Mouse (Mus musculus) C2C12 (cell line): ENCODE measurements at regions not wholly inside any gene's neighbourhood (a gene's known extent, or its start where the extent isn't known, plus 50 kb on each side); places are given as distances from the start of the nearest gene placed in this dataset.

Source experiments
- H3K27me3 ChIP-seq: one replicate; pipeline ENCODE4 v1.6.1; 2011; ENCODE audit not compliant: control insufficient read depth, insufficient read depth, insufficient read length
- H3K36me3 ChIP-seq: one replicate; pipeline ENCODE4 v1.6.1; 2011; ENCODE audit not compliant: control insufficient read depth, insufficient read depth
- H3K4me3 ChIP-seq: one replicate; pipeline ENCODE4 v1.5.1; 2011; ENCODE audit warnings: mild to moderate bottlenecking, control low read depth; ENCODE audit not compliant: poor library complexity, insufficient read depth, severe bottlenecking
- H3K79me2 ChIP-seq: one replicate; pipeline ENCODE4 v1.6.1; 2011; ENCODE audit not compliant: control insufficient read depth, insufficient read depth
- H3K79me3 ChIP-seq: one replicate; pipeline ENCODE4 v1.6.1; 2011; ENCODE audit warnings: low read depth, control low read depth
- H3ac ChIP-seq: one replicate; pipeline ENCODE3; 2011; ENCODE audit warnings: low read depth; ENCODE audit not compliant: control insufficient read depth, insufficient read length
- CEBPB ChIP-seq: IDR thresholded peaks from one replicate; pipeline ENCODE4 v1.6.1; 2011; ENCODE audit warnings: low read depth, mild to moderate bottlenecking, control low read depth, moderate library complexity
- CTCF ChIP-seq: IDR thresholded peaks from one replicate; pipeline ENCODE4 v1.5.1; 2011; ENCODE audit not compliant: control insufficient read depth, insufficient read depth, insufficient read length
- FOSL1 ChIP-seq: IDR thresholded peaks from one replicate; pipeline ENCODE4 v1.8.0; 2011; ENCODE audit warnings: mild to moderate bottlenecking, low read length; ENCODE audit not compliant: poor library complexity, insufficient read depth, severe bottlenecking
- MAX ChIP-seq: IDR thresholded peaks from one replicate; pipeline ENCODE4 v1.6.1; 2011; ENCODE audit warnings: mild to moderate bottlenecking, control low read depth
- MYOD1 ChIP-seq: IDR thresholded peaks from one replicate; pipeline ENCODE4 v1.6.1; 2011; ENCODE audit warnings: low read depth; ENCODE audit not compliant: control insufficient read depth, insufficient read length
- MYOG ChIP-seq: IDR thresholded peaks from one replicate; pipeline ENCODE4 v1.6.1; 2011; ENCODE audit not compliant: control insufficient read depth, insufficient read length; ENCODE audit errors: extremely low read depth
- USF1 ChIP-seq: IDR thresholded peaks from one replicate; pipeline ENCODE4 v1.6.1; 2011; ENCODE audit warnings: low read depth, mild to moderate bottlenecking, control low read depth, moderate library complexity

- Histone ChIP-seq H3K79me2 (no peaks in the 10 kb centered on the region), H3K4me3 (no peak overlapping the region), H3K36me3 (no peaks in the 10 kb centered on the region), H3K27me3 (no peaks in the 10 kb centered on the region), H3ac (no peak overlapping the region), H3K79me3 (no peaks in the 10 kb centered on the region)
- TF ChIP-seq MYOG: no peak
- no peak for TF ChIP-seq MAX
- no peak for TF ChIP-seq CTCF
- TF ChIP-seq MYOD1: no peak
- no peak for TF ChIP-seq CEBPB
- no peak for TF ChIP-seq USF1
- no peak for TF ChIP-seq FOSL1
Measured at GRCm38 (mm10) chr11:113132078-113133064, 350.3 kb downstream of the Sox9 start.

DNA sequence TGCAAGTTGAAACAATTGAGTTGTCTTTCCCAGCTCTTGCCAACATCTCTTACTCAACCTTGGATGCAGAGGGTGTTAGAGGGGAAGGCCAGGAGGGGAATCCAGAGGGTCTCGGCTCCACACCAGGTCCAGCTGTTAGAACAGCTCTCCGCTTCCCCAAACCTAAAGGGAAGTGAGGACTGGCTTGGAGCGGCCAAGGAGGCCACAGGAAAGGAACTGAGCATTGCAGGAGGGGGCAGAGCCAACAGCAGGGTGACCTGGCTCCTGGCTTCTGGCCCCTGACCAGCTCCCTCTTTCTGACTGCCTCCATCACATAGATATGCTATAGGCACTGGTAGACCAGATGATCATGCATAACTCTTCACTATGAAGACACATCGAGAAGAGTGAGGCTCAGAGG is 351.4 kb downstream of the Sox9 start:
- H3ac ChIP-seq: no peak overlapping the region
- no peaks in the 10 kb centered on the region for H3K79me2 ChIP-seq
- no peaks in the 10 kb centered on the region for H3K36me3 ChIP-seq
- no peaks in the 10 kb centered on the region for H3K27me3 ChIP-seq
- TF ChIP-seq FOSL1 (no peak), CEBPB (no peak), MAX (no peak), MYOG (no peak), MYOD1 (no peak), CTCF (no peak), USF1 (no peak)
- no peak overlapping the region for H3K4me3 ChIP-seq
- no peaks in the 10 kb centered on the region for H3K79me3 ChIP-seq

DNA sequence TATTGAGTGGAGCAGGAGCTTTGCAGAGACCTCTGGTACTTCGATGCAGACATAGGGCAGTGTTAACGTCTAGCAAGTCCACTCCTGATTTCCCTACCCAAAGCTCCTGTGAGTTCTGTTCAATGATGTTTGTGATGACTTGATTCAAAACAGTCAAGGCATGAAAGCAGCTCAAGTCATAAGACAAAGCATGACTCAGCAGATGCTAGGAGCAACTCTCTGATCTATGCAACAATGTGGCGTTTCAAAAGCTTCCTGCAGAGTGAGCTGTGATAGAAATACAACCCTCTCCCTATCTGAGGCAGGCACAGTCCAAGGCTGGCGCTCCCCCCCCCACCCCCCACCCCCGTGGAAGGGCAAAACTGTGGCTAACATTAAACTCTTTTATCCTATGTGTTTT is 353.2 kb downstream of the Sox9 start:
- Histone ChIP-seq H3K27me3 (no peaks in the 10 kb centered on the region), H3K36me3 (no peaks in the 10 kb centered on the region), H3K79me2 (no peaks in the 10 kb centered on the region), H3ac (no peak overlapping the region), H3K4me3 (no peak overlapping the region), H3K79me3 (no peaks in the 10 kb centered on the region)
- TF ChIP-seq MYOG (no peak), CEBPB (no peak), CTCF (no peak), FOSL1 (no peak), MYOD1 (no peak), MAX (no peak), USF1 (no peak)

GRCm38 (mm10) chr11:113138462-113138861 is 356.4 kb downstream of the Sox9 start:
- H3ac ChIP-seq: no peak overlapping the region
- no peaks in the 10 kb centered on the region for H3K27me3 ChIP-seq
- no peaks in the 10 kb centered on the region for H3K79me2 ChIP-seq

GRCm38 (mm10) chr11:113140595-113140994 is 358.6 kb downstream of the Sox9 start:
- H3ac ChIP-seq: no peak overlapping the region
- H3K79me3 ChIP-seq: no peaks in the 10 kb centered on the region
- H3K36me3 ChIP-seq: no peaks in the 10 kb centered on the region
- no peak overlapping the region for H3K4me3 ChIP-seq
- TF ChIP-seq MYOG (no peak), MAX (no peak), MYOD1 (no peak), CEBPB (no peak), FOSL1 (no peak), USF1 (no peak), CTCF (no peak)
- H3K27me3 ChIP-seq: no peaks in the 10 kb centered on the region
- no peaks in the 10 kb centered on the region for H3K79me2 ChIP-seq

More at GRCm38 (mm10) chr11:113138462-113138861, 356.4 kb downstream of the Sox9 start:
- H3K36me3 ChIP-seq: no peaks in the 10 kb centered on the region
- TF ChIP-seq MYOD1 (no peak), MAX (no peak), CTCF (no peak), CEBPB (no peak), MYOG (no peak), FOSL1 (no peak), USF1 (no peak)
- H3K4me3 ChIP-seq: no peak overlapping the region
- H3K79me3 ChIP-seq: no peaks in the 10 kb centered on the region
